Mouse (Mus musculus): ENCODE results near the gene Pla2g6. TPM values are rescaled to one million over a fixed set of nuclear protein-coding genes. Genes with fewer than 3 reads are reported as not detected.

Pla2g6 gene
- 40.2 and 40.6 TPM in 2 replicates for polyA plus RNA-seq (2011; ENCODE audit: insufficient read depth, insufficient read length, low read depth, missing spikeins)

DNA sequence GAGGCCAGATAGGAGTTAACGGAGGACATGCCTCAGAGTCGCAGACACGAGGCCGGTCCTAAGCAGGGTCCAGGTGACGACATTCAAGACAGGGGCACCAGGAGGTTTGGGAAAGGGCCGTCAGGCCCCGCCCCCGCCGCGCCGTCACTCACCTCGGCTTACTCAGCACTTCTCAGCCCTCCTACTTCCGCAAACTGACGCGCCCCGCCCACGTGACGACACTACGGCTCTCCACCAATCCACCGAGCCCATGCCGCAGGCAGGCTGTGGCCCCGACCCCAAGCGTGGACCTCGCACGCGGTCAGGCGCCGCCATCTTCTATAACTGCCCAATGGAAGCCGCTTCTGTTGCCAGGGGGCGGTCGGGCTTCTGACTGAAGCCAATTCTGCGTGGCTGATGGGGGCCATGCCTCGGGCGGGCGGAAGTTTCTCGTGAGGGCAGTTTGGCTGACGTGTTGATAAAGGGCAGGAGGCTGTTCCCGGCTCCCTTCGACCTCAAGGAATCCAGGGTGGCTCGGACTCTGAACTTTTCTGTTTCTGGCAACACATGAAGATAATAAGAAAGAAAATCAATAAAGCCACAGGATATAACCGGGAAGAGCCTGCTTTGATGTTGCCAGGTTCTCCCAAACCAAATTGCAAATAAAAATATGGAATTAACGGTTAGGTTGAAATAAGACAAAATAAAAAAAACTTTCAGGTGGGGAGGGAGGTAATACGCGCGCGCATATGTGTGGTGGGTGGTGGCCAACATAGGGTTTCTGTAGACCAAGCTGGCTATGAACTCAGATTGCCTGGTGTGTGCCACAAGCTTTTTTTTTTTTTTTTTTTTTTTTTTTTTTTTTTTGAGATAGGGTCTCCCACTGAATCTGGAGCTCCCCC lies at the start of gene Pla2g6:
Gene Pla2g6 (minus strand): TSS at position 333 of the 881 bp plus-strand sequence.
- Histone ChIP-seq H3K27me3 (ENCODE audit: control insufficient read depth, insufficient read depth, low read length, poor library complexity, severe bottlenecking) (no peaks in the 10 kb centered on the region), H3K27ac (ENCODE audit: insufficient read depth, low read length) (peak within 1 kb of the TSS; percentile 82), H3K9me3 (replicated peaks; ENCODE audit: control insufficient read depth, insufficient read depth, low read length, poor library complexity, severe bottlenecking) (no peaks in the 10 kb centered on the region), H3K9ac (ENCODE audit: low read depth, poor library complexity, severe bottlenecking) (peak within 1 kb of the TSS; percentile 73), H3K36me3 (ENCODE audit: control insufficient read depth, insufficient read depth, low read length, poor library complexity, severe bottlenecking) (no peaks in the 10 kb centered on the region), H3K4me3 (ENCODE audit: low read depth, low read length) (peak within 1 kb of the TSS; percentile 87), H3K4me1 (ENCODE audit: control insufficient read depth, insufficient read depth, low read length) (peaks cover 7% of the 10 kb centered on the region)
- TF ChIP-seq POLR2A (IDR thresholded peaks at IDR 0.05; ENCODE audit: insufficient read depth, low read length) (peak; percentile 22), CTCF (IDR thresholded peaks at IDR 0.05; ENCODE audit: low read depth, low read length) (no peak), EP300 (IDR thresholded peaks at IDR 0.05; ENCODE audit: insufficient read depth, low read depth, low read length) (peak; percentile 68; the same call in 1 of the 2 replicates)

DNA sequence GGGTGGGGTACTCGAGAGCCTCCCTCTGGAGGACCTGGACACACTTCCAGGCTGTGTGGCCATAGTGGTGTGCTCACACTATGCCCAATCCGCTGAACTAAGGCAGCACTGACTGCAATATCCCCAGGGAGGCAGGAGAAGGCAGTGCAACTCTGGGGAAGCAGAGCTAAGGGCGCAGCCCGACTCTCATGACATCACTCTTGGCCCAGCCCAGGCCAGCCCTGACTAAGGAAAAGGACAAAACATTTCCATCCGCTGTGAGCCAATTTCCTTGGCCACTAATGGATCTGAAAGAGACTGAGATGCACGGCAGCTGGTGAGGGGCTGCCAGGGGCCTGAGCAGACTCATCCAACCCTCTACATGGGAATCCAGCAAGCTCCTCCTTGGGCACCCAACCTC lies 49.5 kb upstream of the Pla2g6 start:
- H3K9ac ChIP-seq (ENCODE audit: low read depth, poor library complexity, severe bottlenecking), result no peak overlapping the region
- no peak overlapping the region for H3K27ac ChIP-seq (ENCODE audit: insufficient read depth, low read length)
- no peaks in the 10 kb centered on the region for H3K27me3 ChIP-seq (ENCODE audit: control insufficient read depth, insufficient read depth, low read length, poor library complexity, severe bottlenecking)
- no peaks in the 10 kb centered on the region for H3K4me1 ChIP-seq (ENCODE audit: control insufficient read depth, insufficient read depth, low read length)
- peaks cover 7% of the 10 kb centered on the region for H3K36me3 ChIP-seq (ENCODE audit: control insufficient read depth, insufficient read depth, low read length, poor library complexity, severe bottlenecking)
- H3K9me3 ChIP-seq (replicated peaks; ENCODE audit: control insufficient read depth, insufficient read depth, low read length, poor library complexity, severe bottlenecking), result no peaks in the 10 kb centered on the region
- H3K4me3 ChIP-seq (ENCODE audit: low read depth, low read length), result no peak overlapping the region
- TF ChIP-seq CTCF (IDR thresholded peaks at IDR 0.05; ENCODE audit: low read depth, low read length) (no peak), POLR2A (IDR thresholded peaks at IDR 0.05; ENCODE audit: insufficient read depth, low read length) (no peak), EP300 (IDR thresholded peaks at IDR 0.05; ENCODE audit: insufficient read depth, low read depth, low read length) (no peak)

DNA sequence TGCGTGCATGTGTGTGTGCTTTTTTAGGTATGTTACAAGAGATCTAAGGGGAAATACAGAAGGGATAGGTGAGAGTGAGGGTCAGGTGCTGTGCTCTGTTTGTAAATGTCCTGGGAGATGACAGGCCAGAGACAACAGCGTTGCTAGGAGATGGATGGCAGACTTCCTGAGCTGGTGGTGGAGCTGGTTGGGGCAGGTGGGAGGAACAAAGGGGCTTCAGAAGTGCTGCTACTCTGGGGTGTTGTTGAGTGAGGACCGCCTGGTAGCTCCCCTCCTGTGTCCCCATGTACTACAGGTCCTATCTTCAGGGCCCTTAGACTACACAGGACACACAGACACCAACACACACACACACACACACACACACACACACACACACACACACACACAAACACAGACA lies 46.6 kb upstream of the Pla2g6 start:
- no peaks in the 10 kb centered on the region for H3K4me1 ChIP-seq (ENCODE audit: control insufficient read depth, insufficient read depth, low read length)
- no peak overlapping the region for H3K27ac ChIP-seq (ENCODE audit: insufficient read depth, low read length)
- no peaks in the 10 kb centered on the region for H3K27me3 ChIP-seq (ENCODE audit: control insufficient read depth, insufficient read depth, low read length, poor library complexity, severe bottlenecking)
- no peaks in the 10 kb centered on the region for H3K9me3 ChIP-seq (replicated peaks; ENCODE audit: control insufficient read depth, insufficient read depth, low read length, poor library complexity, severe bottlenecking)
- H3K9ac ChIP-seq (ENCODE audit: low read depth, poor library complexity, severe bottlenecking), result no peak overlapping the region
- peak; percentile 74; the same call in 1 of the 2 replicates for TF ChIP-seq EP300 (IDR thresholded peaks at IDR 0.05; ENCODE audit: insufficient read depth, low read depth, low read length)
- TF ChIP-seq POLR2A (IDR thresholded peaks at IDR 0.05; ENCODE audit: insufficient read depth, low read length), result no peak
- no peak for TF ChIP-seq CTCF (IDR thresholded peaks at IDR 0.05; ENCODE audit: low read depth, low read length)
- no peak overlapping the region for H3K4me3 ChIP-seq (ENCODE audit: low read depth, low read length)
- peaks cover 7% of the 10 kb centered on the region for H3K36me3 ChIP-seq (ENCODE audit: control insufficient read depth, insufficient read depth, low read length, poor library complexity, severe bottlenecking)

DNA sequence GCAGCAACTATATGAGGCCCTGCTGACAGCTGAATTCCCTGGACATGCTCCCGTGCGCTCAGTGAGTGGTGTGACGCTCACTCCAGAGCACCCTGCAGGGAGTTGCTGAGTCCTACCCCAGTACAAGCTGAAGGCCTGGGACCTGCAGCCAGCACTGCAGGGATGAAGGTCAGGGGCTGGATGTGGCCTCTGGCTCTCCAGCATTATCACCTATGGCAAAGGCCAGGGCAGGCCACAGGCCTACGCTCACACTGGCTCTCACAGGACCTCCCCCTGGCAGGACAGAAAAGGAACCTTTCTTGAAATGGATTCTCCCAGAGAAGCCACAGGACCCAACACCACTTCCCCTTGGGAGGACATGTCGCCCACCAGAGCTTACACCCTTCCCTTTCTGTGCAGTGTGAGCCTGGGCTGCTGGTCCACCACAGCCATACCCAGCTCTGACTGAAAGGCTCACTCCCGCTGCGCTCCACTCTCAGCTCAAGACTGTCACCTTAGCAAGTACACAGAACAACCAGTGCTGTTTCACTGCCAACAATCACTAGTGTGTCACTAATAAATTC lies 42.2 kb upstream of the Pla2g6 start:
- Histone ChIP-seq H3K4me1 (ENCODE audit: control insufficient read depth, insufficient read depth, low read length) (no peaks in the 10 kb centered on the region), H3K4me3 (ENCODE audit: low read depth, low read length) (no peak overlapping the region), H3K27ac (ENCODE audit: insufficient read depth, low read length) (no peak overlapping the region), H3K9ac (ENCODE audit: low read depth, poor library complexity, severe bottlenecking) (no peak overlapping the region), H3K9me3 (replicated peaks; ENCODE audit: control insufficient read depth, insufficient read depth, low read length, poor library complexity, severe bottlenecking) (no peaks in the 10 kb centered on the region), H3K36me3 (ENCODE audit: control insufficient read depth, insufficient read depth, low read length, poor library complexity, severe bottlenecking) (peaks cover 9% of the 10 kb centered on the region; the same call in 1 of the 2 replicates), H3K27me3 (ENCODE audit: control insufficient read depth, insufficient read depth, low read length, poor library complexity, severe bottlenecking) (no peaks in the 10 kb centered on the region)
- TF ChIP-seq POLR2A (IDR thresholded peaks at IDR 0.05; ENCODE audit: insufficient read depth, low read length), result no peak
- no peak for TF ChIP-seq CTCF (IDR thresholded peaks at IDR 0.05; ENCODE audit: low read depth, low read length)
- TF ChIP-seq EP300 (IDR thresholded peaks at IDR 0.05; ENCODE audit: insufficient read depth, low read depth, low read length), result no peak

DNA sequence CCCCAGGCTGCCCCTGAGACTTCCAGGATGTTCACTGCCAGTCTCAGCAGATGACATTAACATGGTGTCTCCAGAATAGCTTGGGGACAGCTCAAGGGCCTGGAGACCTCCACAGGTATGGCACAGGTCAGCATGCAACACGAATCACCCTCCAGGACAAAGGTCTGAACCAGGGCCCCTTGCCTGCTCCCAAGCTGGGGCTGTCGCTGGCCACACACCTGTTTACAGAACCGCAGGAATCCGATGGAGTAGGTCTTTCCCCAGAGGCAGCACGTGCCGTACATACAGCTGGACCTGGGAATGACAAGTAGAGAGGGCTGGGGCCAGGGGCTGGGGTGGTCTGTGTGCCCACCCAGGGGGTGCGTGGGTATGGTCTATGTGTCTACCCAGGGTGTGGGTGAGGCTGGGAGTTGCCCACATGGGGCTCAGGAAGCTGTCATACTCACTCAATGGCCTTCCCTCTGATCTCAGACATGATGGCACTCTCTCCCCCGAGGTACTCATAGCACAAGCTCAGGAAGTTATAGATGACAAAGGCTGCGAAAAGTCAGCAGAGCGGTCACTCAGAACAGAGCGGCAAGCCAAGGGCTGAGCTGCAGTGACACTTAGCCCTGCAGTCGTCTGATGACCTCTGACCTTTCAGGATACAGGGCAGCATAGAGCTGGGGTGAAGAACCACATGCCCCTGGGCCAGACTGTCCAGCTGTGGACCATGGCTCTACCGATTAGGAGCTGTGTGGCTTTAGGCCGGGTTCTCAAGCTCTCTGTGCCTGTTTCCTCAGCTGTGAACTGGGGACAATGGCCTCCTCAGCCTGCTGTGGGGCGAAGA lies 41.5 kb upstream of the Pla2g6 start:
- H3K27me3 ChIP-seq (ENCODE audit: control insufficient read depth, insufficient read depth, low read length, poor library complexity, severe bottlenecking), result no peaks in the 10 kb centered on the region

More for the DNA sequence above, 41.5 kb upstream of the Pla2g6 start:
- H3K4me1 ChIP-seq (ENCODE audit: control insufficient read depth, insufficient read depth, low read length), result no peaks in the 10 kb centered on the region
- peaks cover 12% of the 10 kb centered on the region; the same call in 1 of the 2 replicates for H3K36me3 ChIP-seq (ENCODE audit: control insufficient read depth, insufficient read depth, low read length, poor library complexity, severe bottlenecking)
- H3K9ac ChIP-seq (ENCODE audit: low read depth, poor library complexity, severe bottlenecking), result no peak overlapping the region
- no peak for TF ChIP-seq CTCF (IDR thresholded peaks at IDR 0.05; ENCODE audit: low read depth, low read length)
- no peak for TF ChIP-seq EP300 (IDR thresholded peaks at IDR 0.05; ENCODE audit: insufficient read depth, low read depth, low read length)
- no peak for TF ChIP-seq POLR2A (IDR thresholded peaks at IDR 0.05; ENCODE audit: insufficient read depth, low read length)
- no peaks in the 10 kb centered on the region for H3K9me3 ChIP-seq (replicated peaks; ENCODE audit: control insufficient read depth, insufficient read depth, low read length, poor library complexity, severe bottlenecking)
- no peak overlapping the region for H3K4me3 ChIP-seq (ENCODE audit: low read depth, low read length)
- H3K27ac ChIP-seq (ENCODE audit: insufficient read depth, low read length), result no peak overlapping the region

Data from ES-Bruce4 (cell line).